In genomic region chr11:100791457-100792049, GRCm38 (mm10) we compare ENCODE assay signal across 14 mouse cellular contexts. TPM values are rescaled to one million over a fixed set of nuclear protein-coding genes. Genes with fewer than 3 reads are reported as not detected.
DNase-seq lines count a peak whose midpoint lies in the region.
"Had no signal": no experiment of that assay in that cellular context is flagged by ENCODE, and none has a peak within 500 bp of the region (broad histone marks: within the 10 kb centered on the region; RNA-seq: fewer than 3 reads in every experiment).

No protein-coding gene starts in this region.

- DNase-seq in kidney, adult 9 months, result peak; percentile 93
- DNase-seq in kidney, postnatal 10 days, result no peak
- peak; percentile 80 for DNase-seq in adrenal gland, postnatal 10 days
- peak; percentile 72 for DNase-seq in heart, adult 8-10 months (ENCODE audit: low spot score)
- peak; percentile 67 for DNase-seq in lung, postnatal 36 days
- no peak for DNase-seq in urinary bladder, adult 2 months (ENCODE audit: low spot score)
- no peak for DNase-seq in layer of hippocampus, postnatal 25 days (ENCODE audit: extremely low spot score in 1 of 2, low spot score in 1 of 2)
- DNase-seq: thymus, postnatal 36 days had no signal

RNA-seq across cellular contexts. Expression of gene Ghdc, which starts 20.8 kb away (rescaled TPM):
- total RNA-seq in adrenal gland, postnatal 10 days (2021), result 10 to 100 TPM; 14.1 to 15.7 TPM
- 10 to 100 TPM in 2 of 4 experiments, 1 to 10 TPM in 2; 9.1 to 14.1 (median 10.0) TPM for total RNA-seq in heart, adult 8-10 months (2022)
- polyA plus RNA-seq in urinary bladder, adult 2 months (2012; rRNA removed), result 16.7 and 20.5 TPM in 2 replicates
- total RNA-seq in layer of hippocampus, postnatal 25 days (2021), result 1 to 10 TPM; 5.2 to 6.8 TPM

RNA-seq across cellular contexts. Expression of gene Hcrt, which starts 28.8 kb away (rescaled TPM):
- not detected for total RNA-seq in adrenal gland, postnatal 10 days (2021)
- not detected for total RNA-seq in heart, adult 8-10 months (2022)
- polyA plus RNA-seq in urinary bladder, adult 2 months (2012; rRNA removed), result 0.15 TPM in 1 of 2 replicates, not detected in the other
- not detected for total RNA-seq in layer of hippocampus, postnatal 25 days (2021)
- total RNA-seq: gastrocnemius, adult 8-10 months; megakaryocyte-erythroid progenitor cell, adult 5-6 weeks; MEL had no signal
- polyA plus RNA-seq: intestine, postnatal 0 days; limb, embryonic 11.5 days; small intestine, adult 2 months had no signal

RNA-seq across cellular contexts. Expression of gene Kcnh4, which starts 31.8 kb away (rescaled TPM):
- under 1 TPM; 0.12 to 0.15 TPM for total RNA-seq in adrenal gland, postnatal 10 days (2021)
- not detected for total RNA-seq in heart, adult 8-10 months (2022)
- polyA plus RNA-seq in urinary bladder, adult 2 months (2012; rRNA removed), result 0.01 and 0.04 TPM in 2 replicates
- total RNA-seq in layer of hippocampus, postnatal 25 days (2021), result 1 to 10 TPM; 1.1 to 1.8 TPM
- total RNA-seq: gastrocnemius, adult 8-10 months; megakaryocyte-erythroid progenitor cell, adult 5-6 weeks had no signal
- polyA plus RNA-seq: limb, embryonic 11.5 days had no signal

RNA-seq across cellular contexts. Expression of gene Rab5c, which starts 53.5 kb away (rescaled TPM):
- 100 to 1,000 TPM; 182 to 183 TPM for total RNA-seq in adrenal gland, postnatal 10 days (2021)
- total RNA-seq in heart, adult 8-10 months (2022), result 10 to 100 TPM; 47.1 to 62.6 (median 51.0) TPM
- 148 and 160 TPM in 2 replicates for polyA plus RNA-seq in urinary bladder, adult 2 months (2012; rRNA removed)
- total RNA-seq in layer of hippocampus, postnatal 25 days (2021), result 100 to 1,000 TPM; 141 to 152 TPM

RNA-seq across cellular contexts. Expression of gene Stat5b, which starts 59.0 kb away (rescaled TPM):
- total RNA-seq in adrenal gland, postnatal 10 days (2021), result 10 to 100 TPM; 60.7 to 72.7 TPM
- total RNA-seq in heart, adult 8-10 months (2022), result 10 to 100 TPM; 57.2 to 64.8 (median 62.7) TPM
- 18.1 and 21.5 TPM in 2 replicates for polyA plus RNA-seq in urinary bladder, adult 2 months (2012; rRNA removed)
- 10 to 100 TPM; 11.5 to 11.7 TPM for total RNA-seq in layer of hippocampus, postnatal 25 days (2021)

Comparison
In these comparisons a context has a peak if more than half of its experiments do, and no peak if none do; other contexts are left out.
1. DNase-seq: peak in kidney, adult 9 months (single experiment), adrenal gland, postnatal 10 days (single experiment), heart, adult 8-10 months (single experiment) and lung, postnatal 36 days (single experiment); none in kidney, postnatal 10 days (single experiment), urinary bladder, adult 2 months (single experiment) and layer of hippocampus, postnatal 25 days (0 of 2).